Mouse (Mus musculus): ENCODE measurements around the gene Mbnl2.

- TF ChIP-seq CTCF (IDR thresholded peaks at IDR 0.05; ENCODE audit: borderline replicate concordance, insufficient read depth, low read depth, low read length): no peak
- no peak for TF ChIP-seq POLR2A (IDR thresholded peaks at IDR 0.05; ENCODE audit: borderline replicate concordance, insufficient read depth, low read length)
These were observed 62.4 kb downstream of the Mbnl2 start for GRCm38 (mm10) chr14:120337731-120338462.
